Mouse (Mus musculus) mammary gland, adult 2 months (tissue): ENCODE data around the gene Vmn1r84. TPM values are rescaled to one million over a fixed set of nuclear protein-coding genes. Genes with fewer than 3 reads are reported as not detected.

Experiments used
- polyA plus RNA-seq: library from polyadenylated mRNA; depleted of rRNA; stranded (reverse); fragments of >200 nt; gene quantifications from 2 replicates; pipeline ENCODE4 v1.2.3, GENCODE M21; 2012; ENCODE audit warnings: low replicate concordance; rRNA removed

Gene Vmn1r84
- polyA plus RNA-seq, result not detected in 2 replicates

DNA sequence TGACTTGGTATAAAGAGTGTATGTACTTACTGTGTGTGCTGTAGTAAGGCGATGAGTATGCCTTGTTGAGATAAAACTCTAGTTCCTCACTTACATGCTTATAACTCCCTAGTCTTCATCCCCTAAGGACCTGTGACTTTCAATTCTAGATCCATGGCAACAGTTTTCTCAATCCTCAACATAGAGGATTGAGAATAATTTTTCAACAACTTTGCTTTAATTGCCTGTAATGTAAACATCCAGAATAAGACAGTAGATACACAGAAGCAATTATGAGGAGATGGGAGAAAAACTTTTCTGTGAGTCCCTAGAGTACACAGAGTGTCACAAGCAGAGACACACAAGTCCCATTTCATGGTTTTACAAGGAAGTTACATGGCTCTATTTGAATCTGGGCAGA, at the start of gene Vmn1r84:
Vmn1r84 (minus strand) TSS at position 101 of the 400 bp plus-strand sequence.

GRCm38 (mm10) chr7:12329381-12329780, 39.7 kb downstream of the Vmn1r84 start, which contains the start of gene Vmn1r83:
Gene Vmn1r83, minus strand, starts transcription at chr7:12329481.

Other genes with a start within 250 kb of the Vmn1r84 start
- gene Vmn1r78, start 219.0 kb downstream of the Vmn1r84 start, polyA plus RNA-seq, result not detected in 2 replicates
- gene Vmn1r79, start 198.0 kb downstream of the Vmn1r84 start, polyA plus RNA-seq, result not detected in 2 replicates
- gene Vmn1r80, start 180.0 kb downstream of the Vmn1r84 start, polyA plus RNA-seq, result not detected in 2 replicates
- not detected in 2 replicates for gene Vmn1r81, start 101.0 kb downstream of the Vmn1r84 start, polyA plus RNA-seq
- gene Vmn1r82, start 68.8 kb downstream of the Vmn1r84 start, polyA plus RNA-seq, result not detected in 2 replicates
- gene Vmn1r83, start 39.8 kb downstream of the Vmn1r84 start, polyA plus RNA-seq, result not detected in 2 replicates
- gene Zfp551, start 53.5 kb upstream of the Vmn1r84 start, polyA plus RNA-seq, result 0.20 and 0.95 TPM in 2 replicates
- gene Zfp606, start 109.0 kb upstream of the Vmn1r84 start, polyA plus RNA-seq, result 2.8 and 3.6 TPM in 2 replicates
- gene 2900092C05Rik, start 143.2 kb upstream of the Vmn1r84 start, polyA plus RNA-seq, result not detected in 2 replicates
- gene Vmn2r53, start 239.5 kb upstream of the Vmn1r84 start, polyA plus RNA-seq, result not detected in 2 replicates